Mouse (Mus musculus) hindbrain, embryonic 13.5 days (tissue): ENCODE data around the gene Fntb. TPM values are rescaled to one million over a fixed set of nuclear protein-coding genes. Genes with fewer than 3 reads are reported as not detected.

Source experiments
- ATAC-seq: fragments of 200-750 bp; cut with Nextera tagmentation; 2 replicates; pipeline ENCODE4 v1.8.0; 2017; ENCODE audit warnings: moderate TSS enrichment; ENCODE audit not compliant: low FRiP score
- H3K27ac ChIP-seq: fragments of 300-500 bp; sonication (generic); 2 replicates; pipeline ENCODE4 v1.5.1; 2015; ENCODE audit warnings: inconsistent platforms, mild to moderate bottlenecking, moderate library complexity
- H3K27me3 ChIP-seq: fragments of 300-500 bp; sonication (generic); 2 replicates; pipeline ENCODE4 v1.6.1; 2015; ENCODE audit warnings: mild to moderate bottlenecking, inconsistent platforms
- H3K36me3 ChIP-seq: fragments of 300-500 bp; sonication (generic); 2 replicates; pipeline ENCODE4 v1.6.1; 2015; ENCODE audit warnings: mild to moderate bottlenecking, inconsistent platforms
- H3K4me1 ChIP-seq: fragments of 300-500 bp; sonication (generic); replicated peaks from 2 replicates; pipeline ENCODE4 v1.6.1; 2015; ENCODE audit warnings: inconsistent platforms
- H3K4me2 ChIP-seq: fragments of 300-500 bp; sonication (generic); 2 replicates; pipeline ENCODE4 v1.6.1; 2015; ENCODE audit warnings: inconsistent platforms, mild to moderate bottlenecking, moderate library complexity
- H3K4me3 ChIP-seq: fragments of 300-500 bp; sonication (generic); 2 replicates; pipeline ENCODE4 v1.5.1; 2015; ENCODE audit warnings: mild to moderate bottlenecking, inconsistent platforms
- H3K9ac ChIP-seq: fragments of 300-500 bp; sonication (generic); 2 replicates; pipeline ENCODE4 v1.6.1; 2015; ENCODE audit warnings: mild to moderate bottlenecking, inconsistent platforms
- H3K9me3 ChIP-seq: fragments of 300-500 bp; sonication (generic); 2 replicates; pipeline ENCODE4 v1.6.1; 2016; ENCODE audit warnings: inconsistent platforms
- WGBS: fragments of 180-500 bp; shearing (Covaris S2); methylation state at CpG from one replicate; pipeline ENCODE4 v1.1.7; 2015; 5-methylcytosine and 5-hydroxymethylcytosine counted together
- polyA plus RNA-seq: library from polyadenylated mRNA; unstranded; fragments of >200 nt; fragmentation: Nextera tagmentation; extraction: Ambion mirVana; gene quantifications from 2 replicates; pipeline ENCODE4 v1.2.1, GENCODE M21; 2015

The Fntb gene
- polyA plus RNA-seq, 1 experiment from 2014 or later, result 33.3 TPM

DNA sequence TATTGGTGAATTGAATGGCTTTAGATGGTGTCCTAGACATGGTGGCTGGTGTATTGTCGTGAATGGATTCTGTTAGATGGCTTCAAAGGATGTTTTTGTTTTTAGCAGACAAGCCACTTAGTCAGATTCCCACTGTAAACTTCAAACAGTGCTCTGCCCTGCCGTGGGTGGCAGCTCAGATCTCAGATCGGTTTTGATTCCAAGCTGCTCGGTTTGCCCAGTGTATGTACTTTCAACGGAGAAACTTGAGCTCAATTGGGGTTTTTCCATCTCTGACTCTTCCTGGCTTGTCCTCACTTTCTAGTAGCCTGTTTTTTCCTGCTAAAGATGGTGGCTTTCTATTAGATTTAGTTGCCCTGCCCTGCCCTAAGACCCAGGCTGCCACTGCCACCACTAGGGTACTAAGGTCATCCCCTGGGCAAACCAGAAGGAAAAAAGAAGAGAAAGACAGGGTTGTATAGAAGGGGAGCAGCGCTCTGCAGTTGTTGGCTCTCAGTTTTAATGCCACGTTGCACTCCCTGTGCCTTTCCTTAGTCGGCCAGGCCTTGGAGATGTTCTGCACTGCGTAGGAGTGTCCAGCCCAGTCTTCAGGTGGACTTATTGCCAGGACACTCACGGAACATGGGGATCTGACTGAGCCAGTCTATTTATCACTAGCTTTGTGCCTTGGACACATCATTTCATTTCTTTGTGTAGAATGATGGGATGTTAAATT is 134.0 kb downstream of the Fntb start:
- H3K9ac ChIP-seq, result no peak overlapping the region
- H3K36me3 ChIP-seq, result peaks cover 9% of the 10 kb centered on the region
- H3K27ac ChIP-seq, result no peak overlapping the region
- H3K27me3 ChIP-seq, result no peaks in the 10 kb centered on the region
- WGBS, result 93% methylated on average over 10 of the region's 10 CpGs
- no peak overlapping the region for H3K4me3 ChIP-seq
- H3K9me3 ChIP-seq, result no peaks in the 10 kb centered on the region
- ATAC-seq, result no peak
- H3K4me2 ChIP-seq, result no peak overlapping the region
- peaks cover 6% of the 10 kb centered on the region; the same call in 1 of the 2 replicates for H3K4me1 ChIP-seq

DNA sequence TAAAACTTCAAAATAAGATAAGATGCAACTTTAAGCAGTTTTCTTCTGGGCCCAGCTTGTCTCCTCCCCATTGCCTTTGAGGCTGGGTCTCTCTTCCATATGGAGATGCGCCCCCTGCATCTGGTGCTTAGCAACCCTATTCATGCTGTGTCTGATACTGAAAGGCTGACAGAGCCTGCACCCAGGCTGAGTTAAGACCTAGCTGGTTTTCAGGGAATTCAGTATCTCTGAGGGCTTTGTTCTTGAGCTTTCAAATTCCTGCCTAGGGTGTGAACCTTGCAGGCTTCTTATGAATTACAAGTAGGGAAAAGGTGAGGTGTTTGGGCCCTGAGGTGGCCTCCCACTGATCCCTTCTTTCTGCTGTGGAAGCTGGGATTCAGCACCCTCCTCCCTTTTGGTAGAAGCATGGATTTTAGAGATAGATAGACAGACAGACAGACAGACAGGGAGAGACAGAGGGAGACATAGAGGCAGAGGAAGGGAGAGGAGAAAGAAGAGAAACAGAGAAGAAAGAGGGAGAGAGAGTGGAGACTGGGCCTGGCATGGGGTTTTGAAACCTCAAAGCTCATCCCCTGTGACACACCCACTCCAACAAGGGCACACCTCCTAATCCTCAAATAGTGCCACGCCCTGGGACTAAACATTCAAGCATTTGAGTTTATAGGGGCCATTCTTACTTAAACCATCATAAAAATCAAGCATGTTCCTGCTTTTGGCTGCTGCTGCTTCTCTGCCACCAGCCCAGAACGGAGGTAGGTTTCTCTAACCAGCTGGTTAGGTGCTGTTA is 136.3 kb downstream of the Fntb start:
- no peaks in the 10 kb centered on the region for H3K4me1 ChIP-seq
- 67% methylated on average over 3 of the region's 3 CpGs for WGBS
- no peak overlapping the region for H3K27ac ChIP-seq
- ATAC-seq, result no peak
- H3K4me3 ChIP-seq, result no peak overlapping the region
- no peak overlapping the region for H3K4me2 ChIP-seq
- H3K36me3 ChIP-seq, result peaks cover 10% of the 10 kb centered on the region
- no peak overlapping the region for H3K9ac ChIP-seq
- no peaks in the 10 kb centered on the region for H3K9me3 ChIP-seq
- H3K27me3 ChIP-seq, result no peaks in the 10 kb centered on the region

DNA sequence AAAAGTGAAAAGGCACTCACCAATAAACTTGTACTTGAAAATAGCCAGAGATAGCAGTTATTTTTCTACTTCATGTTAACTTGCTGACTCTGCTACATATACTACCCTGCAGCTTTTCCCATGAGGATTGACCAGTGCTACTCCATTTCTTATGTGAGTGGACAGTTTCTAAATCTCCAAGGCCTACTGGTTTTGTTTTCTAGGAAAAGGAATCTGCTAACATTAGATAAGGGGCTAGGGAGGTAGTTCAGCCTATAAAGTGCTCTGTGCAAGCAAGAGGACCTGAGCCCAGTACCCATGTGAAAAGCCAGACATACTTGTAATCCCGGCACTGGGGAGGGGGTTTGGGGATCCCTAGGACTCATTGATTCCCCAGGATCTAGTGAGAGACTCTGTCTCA is 140.9 kb downstream of the Fntb start:
- H3K27ac ChIP-seq, result no peak overlapping the region
- peaks cover 14% of the 10 kb centered on the region for H3K4me1 ChIP-seq
- WGBS, result 91% methylated on average over 1 of the region's 1 CpGs
- no peak for ATAC-seq
- H3K27me3 ChIP-seq, result no peaks in the 10 kb centered on the region
- no peak overlapping the region for H3K4me2 ChIP-seq
- H3K9ac ChIP-seq, result no peak overlapping the region
- H3K36me3 ChIP-seq, result peaks cover 19% of the 10 kb centered on the region
- no peaks in the 10 kb centered on the region for H3K9me3 ChIP-seq
- H3K4me3 ChIP-seq, result no peak overlapping the region

DNA sequence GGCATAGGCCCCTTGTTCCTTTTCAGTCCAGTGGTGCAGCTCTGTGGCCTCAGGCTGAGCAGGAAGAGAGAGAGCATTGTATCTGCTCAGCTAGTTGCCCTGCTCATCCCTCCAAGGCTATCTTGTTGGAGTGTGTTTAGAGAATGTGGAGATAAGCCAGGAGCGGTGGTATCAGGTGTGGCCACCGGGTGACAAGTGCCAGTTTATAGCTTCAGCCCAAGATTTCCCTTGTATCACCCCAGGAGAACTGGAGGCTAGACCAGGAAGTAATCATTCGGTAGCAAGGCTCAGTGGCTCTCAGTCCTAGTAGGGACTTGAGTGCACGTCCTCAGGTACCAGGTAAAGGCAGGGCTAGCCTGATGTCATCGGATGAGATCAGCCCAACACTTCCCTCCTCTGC is 143.8 kb downstream of the Fntb start:
- Histone ChIP-seq H3K27ac (no peak overlapping the region), H3K36me3 (peaks cover 16% of the 10 kb centered on the region), H3K9me3 (no peaks in the 10 kb centered on the region), H3K27me3 (no peaks in the 10 kb centered on the region), H3K4me3 (no peak overlapping the region), H3K9ac (no peak overlapping the region), H3K4me2 (no peak overlapping the region), H3K4me1 (peaks cover 16% of the 10 kb centered on the region)
- 94% methylated on average over 5 of the region's 5 CpGs for WGBS
- ATAC-seq, result no peak

DNA sequence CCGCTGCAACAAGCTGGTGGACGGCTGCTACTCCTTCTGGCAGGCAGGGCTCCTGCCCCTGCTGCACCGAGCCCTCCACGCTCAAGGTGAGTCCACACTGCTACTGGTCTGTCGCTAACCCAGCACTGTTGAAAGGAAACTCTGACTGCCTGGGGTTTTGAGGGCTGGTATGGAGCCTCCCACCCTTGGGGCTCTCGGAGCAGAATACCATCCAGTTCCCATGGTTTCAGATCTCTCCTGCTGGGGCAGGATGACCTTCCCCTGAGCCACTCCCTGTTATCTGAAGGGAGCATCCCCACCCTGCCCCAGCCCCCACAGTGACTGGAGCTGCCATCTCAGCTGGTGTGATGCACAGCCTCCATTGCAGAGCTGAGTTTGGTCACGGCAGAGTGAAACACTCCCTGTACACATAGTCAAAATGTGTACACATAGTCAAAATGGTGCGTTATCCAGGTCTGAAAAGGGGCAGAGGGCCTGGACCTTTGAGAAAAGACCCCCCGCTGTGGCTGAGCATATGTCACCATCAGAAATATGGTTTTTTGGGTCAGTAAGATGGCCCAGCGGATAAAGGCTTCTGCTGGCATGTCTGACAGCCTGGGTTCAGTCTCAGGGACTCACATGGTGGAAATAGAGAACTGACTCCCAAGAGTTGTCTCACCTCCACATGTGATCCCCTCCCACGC is 145.0 kb downstream of the Fntb start:
- Histone ChIP-seq H3K36me3 (peaks cover 21% of the 10 kb centered on the region), H3K27me3 (no peaks in the 10 kb centered on the region), H3K9me3 (no peaks in the 10 kb centered on the region), H3K4me3 (no peak overlapping the region), H3K4me1 (peaks cover 16% of the 10 kb centered on the region), H3K9ac (no peak overlapping the region), H3K4me2 (no peak overlapping the region), H3K27ac (peak overlapping the region; percentile 18; the same call in 1 of the 2 replicates)
- ATAC-seq, result no peak
- WGBS, result 60% methylated on average over 11 of the region's 11 CpGs

DNA sequence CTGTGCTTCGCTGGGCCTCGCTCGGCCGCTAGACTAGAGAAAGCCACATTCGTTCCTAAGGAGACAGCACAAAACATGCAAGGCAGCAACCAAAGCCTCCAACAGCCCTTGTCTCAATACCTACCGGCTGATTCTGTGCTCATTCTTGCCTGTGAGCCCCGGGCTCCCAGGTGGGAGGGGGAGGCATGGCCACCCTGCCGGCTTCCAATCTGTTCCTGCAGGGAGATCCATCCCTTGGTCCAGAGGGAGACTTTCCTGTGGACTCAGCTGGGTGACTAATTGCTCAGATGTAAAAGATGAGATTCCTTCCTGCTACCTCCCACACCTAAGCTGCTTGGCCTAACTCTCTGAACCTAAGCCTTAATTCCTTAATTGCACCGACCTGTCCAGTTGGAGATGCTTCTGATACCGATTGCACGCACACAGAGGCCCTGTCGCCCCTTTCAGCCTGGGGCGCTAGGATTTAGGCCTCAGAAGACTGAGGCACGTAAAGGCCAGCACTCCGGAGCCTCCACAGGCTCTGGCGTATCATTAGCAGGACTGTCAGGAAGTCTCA is 145.9 kb downstream of the Fntb start:
- H3K9me3 ChIP-seq, result no peaks in the 10 kb centered on the region
- no peak overlapping the region for H3K4me3 ChIP-seq
- ATAC-seq, result no peak
- H3K36me3 ChIP-seq, result peaks cover 23% of the 10 kb centered on the region
- no peaks in the 10 kb centered on the region for H3K27me3 ChIP-seq
- H3K9ac ChIP-seq, result peak overlapping the region; percentile 29; the same call in 1 of the 2 replicates
- WGBS, result 58% methylated on average over 16 of the region's 16 CpGs
- H3K27ac ChIP-seq, result 0 out of 2 replicates have a peak overlapping the region, but pooled peaks have one; percentile 44
- H3K4me2 ChIP-seq, result no peak overlapping the region
- peaks cover 16% of the 10 kb centered on the region for H3K4me1 ChIP-seq

DNA sequence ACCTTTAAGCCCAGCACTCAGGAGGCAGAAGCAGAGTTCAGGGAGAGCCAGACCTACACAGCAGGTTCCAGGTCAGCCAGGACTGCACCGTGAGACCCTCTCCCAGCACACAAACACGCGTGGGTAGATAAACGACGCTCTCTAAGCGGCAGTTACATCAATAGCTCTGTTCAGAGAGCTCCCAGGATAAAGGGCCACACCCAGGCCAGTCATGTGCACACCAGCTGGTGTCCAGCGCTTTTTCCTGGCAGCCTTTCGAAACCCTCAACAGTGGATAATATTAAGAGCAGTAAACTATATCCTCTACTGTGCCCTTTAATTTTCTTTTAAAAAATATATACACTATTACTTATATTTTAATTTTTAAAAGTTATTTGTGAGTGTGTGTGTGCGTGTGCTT is 146.8 kb downstream of the Fntb start:
- Histone ChIP-seq H3K4me3 (no peak overlapping the region), H3K36me3 (peaks cover 27% of the 10 kb centered on the region), H3K9me3 (no peaks in the 10 kb centered on the region), H3K9ac (no peak overlapping the region), H3K27me3 (no peaks in the 10 kb centered on the region), H3K4me1 (peaks cover 16% of the 10 kb centered on the region), H3K4me2 (no peak overlapping the region), H3K27ac (no peak overlapping the region)
- no peak for ATAC-seq
- WGBS, result 72% methylated on average over 9 of the region's 9 CpGs

DNA sequence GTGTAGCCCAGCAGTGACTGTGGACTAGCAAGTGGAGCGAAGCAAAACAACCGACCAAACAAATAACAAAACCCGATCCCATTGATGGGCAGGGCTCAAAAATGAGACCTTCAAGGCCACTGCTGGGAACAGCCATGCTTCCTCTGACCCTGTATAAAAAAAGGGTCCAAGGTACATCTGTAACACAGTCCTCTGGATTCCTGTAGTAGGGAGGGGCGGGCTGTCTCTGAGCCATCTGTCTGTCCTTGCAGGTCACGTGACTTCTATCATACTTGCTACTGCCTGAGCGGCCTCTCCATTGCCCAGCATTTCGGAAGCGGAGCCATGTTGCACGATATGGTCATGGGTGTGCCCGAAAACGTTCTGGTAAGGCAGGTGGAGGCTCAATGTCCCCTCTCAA is 150.8 kb downstream of the Fntb start:
- WGBS, result 93% methylated on average over 11 of the region's 11 CpGs
- H3K9me3 ChIP-seq, result no peaks in the 10 kb centered on the region
- H3K4me1 ChIP-seq, result peaks cover 3% of the 10 kb centered on the region
- no peak overlapping the region for H3K27ac ChIP-seq
- H3K27me3 ChIP-seq, result no peaks in the 10 kb centered on the region
- no peak overlapping the region for H3K9ac ChIP-seq
- no peak overlapping the region for H3K4me3 ChIP-seq
- H3K4me2 ChIP-seq, result no peak overlapping the region
- H3K36me3 ChIP-seq, result peaks cover 38% of the 10 kb centered on the region
- no peak for ATAC-seq

DNA sequence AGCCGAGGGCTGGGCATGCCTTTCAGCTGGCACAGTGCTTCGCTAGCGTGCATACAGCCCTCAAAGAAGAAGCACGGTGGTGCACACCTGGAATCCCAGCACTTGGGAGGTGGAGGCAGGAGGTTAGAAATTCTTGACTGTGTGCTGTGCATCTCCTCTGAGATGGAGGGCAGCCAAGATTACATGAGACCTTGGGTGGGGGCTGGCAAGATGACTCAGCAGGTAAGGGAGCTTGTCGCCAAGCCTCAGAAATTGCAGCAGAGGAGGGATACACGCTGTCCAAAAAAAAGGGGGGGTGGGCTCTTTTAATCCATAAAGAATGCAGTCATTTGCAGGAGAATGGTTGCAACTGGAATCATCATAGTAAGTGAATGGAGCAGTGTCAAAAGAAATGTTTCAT is 152.7 kb downstream of the Fntb start:
- H3K4me2 ChIP-seq, result no peak overlapping the region
- no peaks in the 10 kb centered on the region for H3K27me3 ChIP-seq
- no peak overlapping the region for H3K27ac ChIP-seq
- ATAC-seq, result no peak
- no peaks in the 10 kb centered on the region for H3K4me1 ChIP-seq
- H3K9ac ChIP-seq, result no peak overlapping the region
- peaks cover 38% of the 10 kb centered on the region for H3K36me3 ChIP-seq
- WGBS, result 81% methylated on average over 6 of the region's 6 CpGs
- H3K4me3 ChIP-seq, result no peak overlapping the region
- H3K9me3 ChIP-seq, result no peaks in the 10 kb centered on the region

DNA sequence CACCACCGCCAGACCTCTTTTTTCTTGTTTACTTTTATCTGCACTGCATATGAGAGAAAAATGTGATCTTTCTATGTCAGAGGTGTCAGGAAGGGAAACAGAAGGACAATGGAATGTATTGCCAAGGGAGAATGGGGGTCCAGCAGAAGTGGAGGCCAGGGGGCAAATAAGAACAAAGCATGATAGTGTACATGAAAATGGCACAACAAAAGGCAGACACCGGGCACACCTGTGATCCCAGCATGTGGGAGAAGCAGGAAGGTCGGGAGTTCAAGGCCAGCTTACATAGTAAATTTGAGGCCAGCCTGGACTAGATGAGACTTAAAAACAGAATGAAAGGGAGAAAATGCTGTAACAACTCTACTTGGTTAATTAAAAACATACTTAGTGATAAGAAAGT is 153.5 kb downstream of the Fntb start:
- Histone ChIP-seq H3K4me3 (no peak overlapping the region), H3K27ac (no peak overlapping the region), H3K27me3 (no peaks in the 10 kb centered on the region), H3K9me3 (no peaks in the 10 kb centered on the region), H3K36me3 (peaks cover 38% of the 10 kb centered on the region), H3K4me2 (no peak overlapping the region), H3K4me1 (no peaks in the 10 kb centered on the region), H3K9ac (no peak overlapping the region)
- ATAC-seq, result no peak
- 63% methylated on average over 3 of the region's 3 CpGs for WGBS

DNA sequence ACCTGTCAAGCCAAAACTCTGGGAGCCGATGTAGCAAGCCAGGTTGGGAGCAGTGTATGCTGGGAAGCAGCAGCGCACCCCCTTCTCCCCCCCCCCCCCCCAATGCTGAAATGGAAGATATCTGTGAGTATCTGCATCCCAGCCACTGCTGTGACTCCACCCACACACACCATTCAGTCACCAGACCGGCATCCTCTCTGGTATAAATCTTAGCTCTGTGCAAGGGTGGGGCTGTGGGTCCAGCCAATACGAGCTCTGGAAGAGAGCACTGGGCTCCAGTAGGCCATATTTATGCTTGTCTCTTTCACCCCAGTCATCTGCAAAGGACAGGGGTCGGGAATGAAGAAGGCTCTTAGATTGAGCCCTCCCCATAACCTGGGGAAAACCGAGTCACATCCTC is 155.0 kb downstream of the Fntb start:
- 86% methylated on average over 6 of the region's 6 CpGs for WGBS
- no peaks in the 10 kb centered on the region for H3K27me3 ChIP-seq
- no peak overlapping the region for H3K4me3 ChIP-seq
- no peaks in the 10 kb centered on the region for H3K4me1 ChIP-seq
- no peaks in the 10 kb centered on the region for H3K9me3 ChIP-seq
- peaks cover 33% of the 10 kb centered on the region for H3K36me3 ChIP-seq
- H3K27ac ChIP-seq, result no peak overlapping the region
- H3K9ac ChIP-seq, result no peak overlapping the region
- no peak for ATAC-seq
- no peak overlapping the region for H3K4me2 ChIP-seq

DNA sequence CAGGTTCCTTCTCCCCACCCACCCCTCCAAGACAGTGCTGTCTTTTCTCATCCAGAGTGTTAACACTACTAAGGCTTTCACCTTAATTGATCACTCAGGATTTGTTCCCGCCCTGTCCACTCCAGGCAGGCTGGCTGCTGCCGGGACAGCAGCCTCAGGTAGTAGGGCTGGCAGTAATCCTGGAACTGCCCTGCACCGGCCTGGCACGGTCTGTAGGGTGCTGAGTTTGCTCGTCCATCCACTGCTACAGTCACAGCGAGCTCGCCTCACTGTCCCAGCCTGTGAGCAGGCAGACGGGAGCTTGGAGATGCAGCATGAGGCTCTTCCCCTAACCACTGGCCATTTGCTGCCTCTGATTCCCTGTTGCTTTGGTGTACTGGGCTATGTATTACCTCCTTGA is 155.6 kb downstream of the Fntb start:
- 86% methylated on average over 8 of the region's 8 CpGs for WGBS
- peaks cover 33% of the 10 kb centered on the region for H3K36me3 ChIP-seq
- no peak for ATAC-seq
- H3K4me1 ChIP-seq, result no peaks in the 10 kb centered on the region
- no peak overlapping the region for H3K27ac ChIP-seq
- H3K4me2 ChIP-seq, result no peak overlapping the region
- H3K27me3 ChIP-seq, result no peaks in the 10 kb centered on the region
- H3K9me3 ChIP-seq, result no peaks in the 10 kb centered on the region
- no peak overlapping the region for H3K4me3 ChIP-seq
- no peak overlapping the region for H3K9ac ChIP-seq
